Mouse (Mus musculus): Measurements from ENCODE around the gene Cpne9. TPM values are rescaled to one million over a fixed set of nuclear protein-coding genes. Genes with fewer than 3 reads are reported as not detected.
A peak's percentile ranks its signal among the peaks of the same experiment; 100 is the strongest.
"Not testable (repeated sequence)": the region's sequence is repeated elsewhere in the genome, so short reads cannot be mapped to it uniquely, and the experiment has no call there.

The Cpne9 gene
- polyA plus RNA-seq, 1 experiment from 2014 or later: 0.29 TPM

GRCm38 (mm10) chr6:113326533-113327315 is 44.6 kb downstream of the Cpne9 start, which contains the start of gene Ogg1:
Ogg1 (plus strand) TSS chr6:113326972.
- Histone ChIP-seq H3K4me3 (replicated peaks) (peak within 1 kb of the TSS; percentile 64), H3K36me3 (peaks cover 61% of the 10 kb centered on the region), H3K4me1 (replicated peaks) (0 out of 2 replicates have a peak, but pooled peaks cover 7% of the 10 kb centered on the region), H3K27ac (peak within 1 kb of the TSS; percentile 93), H3K4me2 (peak within 1 kb of the TSS; percentile 90), H3K9ac (replicated peaks) (peak within 1 kb of the TSS; percentile 68), H3K27me3 (no peaks in the 10 kb centered on the region), H3K9me3 (no peaks in the 10 kb centered on the region)
- under 1% methylated on average over 52 of the region's 52 CpGs for WGBS
- peak; percentile 99 for ATAC-seq (ENCODE audit: insufficient number of reproducible peaks, insufficient read depth, low FRiP score, low TSS enrichment, low read depth)

- no peak for ATAC-seq (ENCODE audit: insufficient number of reproducible peaks, insufficient read depth, low FRiP score, low TSS enrichment, low read depth)
- no peak overlapping the region for H3K27ac ChIP-seq
- 94% methylated on average over 1 of the region's 1 CpGs for WGBS
- H3K9me3 ChIP-seq: no peaks in the 10 kb centered on the region
- no peak overlapping the region for H3K9ac ChIP-seq (replicated peaks)
- H3K36me3 ChIP-seq: peaks cover 58% of the 10 kb centered on the region
- 0 out of 2 replicates have a peak, but pooled peaks cover 7% of the 10 kb centered on the region for H3K4me1 ChIP-seq (replicated peaks)
- H3K4me2 ChIP-seq: no peak overlapping the region
- H3K27me3 ChIP-seq: no peaks in the 10 kb centered on the region
- H3K4me3 ChIP-seq (replicated peaks): no peak overlapping the region
These were observed 47.3 kb downstream of the Cpne9 start for GRCm38 (mm10) chr6:113329396-113329795.

GRCm38 (mm10) chr6:113330547-113330946 is 48.4 kb downstream of the Cpne9 start:
- Histone ChIP-seq H3K4me3 (replicated peaks) (no peak overlapping the region), H3K4me1 (replicated peaks) (0 out of 2 replicates have a peak, but pooled peaks cover 7% of the 10 kb centered on the region), H3K36me3 (peaks cover 59% of the 10 kb centered on the region), H3K27ac (no peak overlapping the region), H3K9ac (replicated peaks) (no peak overlapping the region), H3K9me3 (no peaks in the 10 kb centered on the region), H3K27me3 (no peaks in the 10 kb centered on the region), H3K4me2 (no peak overlapping the region)
- no peak for ATAC-seq (ENCODE audit: insufficient number of reproducible peaks, insufficient read depth, low FRiP score, low TSS enrichment, low read depth)
- WGBS: 56% methylated on average over 2 of the region's 2 CpGs

DNA sequence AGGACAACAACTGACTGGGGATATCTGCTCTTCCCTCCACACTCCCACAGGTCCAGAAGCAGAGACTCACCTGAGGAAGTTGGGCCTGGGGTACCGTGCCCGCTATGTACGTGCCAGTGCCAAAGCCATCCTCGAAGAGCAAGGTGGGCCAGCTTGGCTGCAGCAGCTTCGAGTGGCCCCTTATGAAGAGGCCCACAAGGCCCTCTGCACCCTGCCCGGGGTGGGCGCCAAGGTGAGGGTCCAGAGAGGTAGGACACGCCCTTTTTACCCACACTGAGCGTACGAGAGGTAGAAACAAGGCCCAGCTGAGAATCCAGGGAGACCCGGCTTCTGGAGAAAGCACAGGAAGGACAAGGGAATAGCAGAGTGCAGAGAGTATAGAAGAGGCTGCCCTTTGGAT is 49.6 kb downstream of the Cpne9 start:
- Histone ChIP-seq H3K36me3 (peaks cover 68% of the 10 kb centered on the region), H3K9me3 (no peaks in the 10 kb centered on the region), H3K4me1 (replicated peaks) (0 out of 2 replicates have a peak, but pooled peaks cover 7% of the 10 kb centered on the region), H3K4me3 (replicated peaks) (no peak overlapping the region), H3K27me3 (no peaks in the 10 kb centered on the region), H3K4me2 (no peak overlapping the region), H3K27ac (no peak overlapping the region), H3K9ac (replicated peaks) (no peak overlapping the region)
- no peak for ATAC-seq (ENCODE audit: insufficient number of reproducible peaks, insufficient read depth, low FRiP score, low TSS enrichment, low read depth)
- WGBS: 90% methylated on average over 11 of the region's 11 CpGs

DNA sequence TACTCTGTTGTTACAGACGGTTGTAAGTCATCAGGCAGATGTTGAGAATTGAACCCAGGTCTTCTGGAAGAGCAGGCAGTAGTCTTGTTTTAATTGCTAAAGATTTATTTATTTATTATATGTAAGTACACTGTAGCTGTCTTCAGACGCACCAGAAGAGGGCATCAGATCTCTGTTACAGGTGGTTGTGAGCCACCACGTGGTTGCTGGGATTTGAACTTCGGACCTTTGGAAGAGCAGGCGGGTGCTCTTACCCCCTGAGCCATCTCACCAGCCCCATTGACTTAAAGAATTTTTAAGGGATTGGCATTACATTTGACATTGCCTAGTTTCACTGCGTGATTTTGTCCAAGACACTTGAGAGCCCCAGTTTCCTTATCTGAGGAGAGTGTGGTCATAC is 50.6 kb downstream of the Cpne9 start:
- not testable (repeated sequence) for H3K9me3 ChIP-seq; H3K27me3 ChIP-seq; H3K4me2 ChIP-seq; H3K4me1 ChIP-seq (replicated peaks); H3K27ac ChIP-seq; H3K9ac ChIP-seq (replicated peaks); ATAC-seq (ENCODE audit: insufficient number of reproducible peaks, insufficient read depth, low FRiP score, low TSS enrichment, low read depth); H3K4me3 ChIP-seq (replicated peaks)
- WGBS: 83% methylated on average over 6 of the region's 6 CpGs
- H3K36me3 ChIP-seq: peaks cover 77% of the 10 kb centered on the region

GRCm38 (mm10) chr6:113333137-113333950 is 51.2 kb downstream of the Cpne9 start:
- H3K27ac ChIP-seq: no peak overlapping the region
- no peak overlapping the region for H3K4me2 ChIP-seq
- H3K27me3 ChIP-seq: no peaks in the 10 kb centered on the region
- no peak overlapping the region for H3K4me3 ChIP-seq (replicated peaks)
- no peaks in the 10 kb centered on the region for H3K4me1 ChIP-seq (replicated peaks)
- 0 out of 2 replicates have a peak, but pooled peaks have one; percentile 18 for ATAC-seq (ENCODE audit: insufficient number of reproducible peaks, insufficient read depth, low FRiP score, low TSS enrichment, low read depth)
- H3K9me3 ChIP-seq: no peaks in the 10 kb centered on the region
- H3K9ac ChIP-seq (replicated peaks): no peak overlapping the region
- 82% methylated on average over 14 of the region's 14 CpGs for WGBS
- peaks cover 82% of the 10 kb centered on the region for H3K36me3 ChIP-seq

- Histone ChIP-seq H3K9ac (replicated peaks) (no peak overlapping the region), H3K36me3 (peaks cover 86% of the 10 kb centered on the region), H3K27ac (no peak overlapping the region), H3K4me3 (replicated peaks) (no peak overlapping the region), H3K4me1 (replicated peaks) (no peaks in the 10 kb centered on the region), H3K4me2 (no peak overlapping the region), H3K9me3 (no peaks in the 10 kb centered on the region), H3K27me3 (no peaks in the 10 kb centered on the region)
- no peak for ATAC-seq (ENCODE audit: insufficient number of reproducible peaks, insufficient read depth, low FRiP score, low TSS enrichment, low read depth)
- 78% methylated on average over 6 of the region's 6 CpGs for WGBS
These were observed 52.1 kb downstream of the Cpne9 start for GRCm38 (mm10) chr6:113334216-113334615.

- Histone ChIP-seq H3K27me3 (no peaks in the 10 kb centered on the region), H3K4me3 (replicated peaks) (no peak overlapping the region), H3K4me2 (no peak overlapping the region), H3K9ac (replicated peaks) (no peak overlapping the region), H3K4me1 (replicated peaks) (peaks cover 10% of the 10 kb centered on the region), H3K36me3 (peaks cover 85% of the 10 kb centered on the region), H3K9me3 (no peaks in the 10 kb centered on the region), H3K27ac (no peak overlapping the region)
- ATAC-seq (ENCODE audit: insufficient number of reproducible peaks, insufficient read depth, low FRiP score, low TSS enrichment, low read depth): no peak
- WGBS: 77% methylated on average over 8 of the region's 8 CpGs
These were observed 54.9 kb downstream of the Cpne9 start for GRCm38 (mm10) chr6:113336852-113337620.

- peaks cover 43% of the 10 kb centered on the region for H3K36me3 ChIP-seq
- H3K4me3 ChIP-seq (replicated peaks): no peak overlapping the region
- H3K9me3 ChIP-seq: no peaks in the 10 kb centered on the region
- H3K27me3 ChIP-seq: no peaks in the 10 kb centered on the region
- ATAC-seq (ENCODE audit: insufficient number of reproducible peaks, insufficient read depth, low FRiP score, low TSS enrichment, low read depth): no peak
- H3K27ac ChIP-seq: no peak overlapping the region
- H3K9ac ChIP-seq (replicated peaks): no peak overlapping the region; the same call in 1 of the 2 replicates
- 0 out of 2 replicates have a peak overlapping the region, but pooled peaks have one; percentile 85 for H3K4me2 ChIP-seq
- peaks cover 32% of the 10 kb centered on the region for H3K4me1 ChIP-seq (replicated peaks)
- 77% methylated on average over 6 of the region's 6 CpGs for WGBS
These were observed 59.5 kb downstream of the Cpne9 start for GRCm38 (mm10) chr6:113341574-113341973.

GRCm38 (mm10) chr6:113342297-113342696 is 60.2 kb downstream of the Cpne9 start:
- peaks cover 32% of the 10 kb centered on the region for H3K4me1 ChIP-seq (replicated peaks)
- H3K9me3 ChIP-seq: no peaks in the 10 kb centered on the region
- 53% methylated on average over 3 of the region's 7 CpGs for WGBS
- ATAC-seq (ENCODE audit: insufficient number of reproducible peaks, insufficient read depth, low FRiP score, low TSS enrichment, low read depth): no peak
- 0 out of 2 replicates have a peak overlapping the region, but pooled peaks have one; percentile 29 for H3K27ac ChIP-seq
- no peaks in the 10 kb centered on the region for H3K27me3 ChIP-seq
- peak overlapping the region; percentile 11; the same call in 1 of the 2 replicates for H3K4me3 ChIP-seq (replicated peaks)
- H3K36me3 ChIP-seq: peaks cover 38% of the 10 kb centered on the region
- no peak overlapping the region for H3K9ac ChIP-seq (replicated peaks)
- peak overlapping the region; percentile 85 for H3K4me2 ChIP-seq
